Mouse (Mus musculus): ENCODE measurements around the gene Gatad2a.
A peak's percentile ranks its signal among the peaks of the same experiment; 100 is the strongest.
"Not testable (repeated sequence)": the region's sequence is repeated elsewhere in the genome, so short reads cannot be mapped to it uniquely, and the experiment has no call there.

Gatad2a gene

DNA sequence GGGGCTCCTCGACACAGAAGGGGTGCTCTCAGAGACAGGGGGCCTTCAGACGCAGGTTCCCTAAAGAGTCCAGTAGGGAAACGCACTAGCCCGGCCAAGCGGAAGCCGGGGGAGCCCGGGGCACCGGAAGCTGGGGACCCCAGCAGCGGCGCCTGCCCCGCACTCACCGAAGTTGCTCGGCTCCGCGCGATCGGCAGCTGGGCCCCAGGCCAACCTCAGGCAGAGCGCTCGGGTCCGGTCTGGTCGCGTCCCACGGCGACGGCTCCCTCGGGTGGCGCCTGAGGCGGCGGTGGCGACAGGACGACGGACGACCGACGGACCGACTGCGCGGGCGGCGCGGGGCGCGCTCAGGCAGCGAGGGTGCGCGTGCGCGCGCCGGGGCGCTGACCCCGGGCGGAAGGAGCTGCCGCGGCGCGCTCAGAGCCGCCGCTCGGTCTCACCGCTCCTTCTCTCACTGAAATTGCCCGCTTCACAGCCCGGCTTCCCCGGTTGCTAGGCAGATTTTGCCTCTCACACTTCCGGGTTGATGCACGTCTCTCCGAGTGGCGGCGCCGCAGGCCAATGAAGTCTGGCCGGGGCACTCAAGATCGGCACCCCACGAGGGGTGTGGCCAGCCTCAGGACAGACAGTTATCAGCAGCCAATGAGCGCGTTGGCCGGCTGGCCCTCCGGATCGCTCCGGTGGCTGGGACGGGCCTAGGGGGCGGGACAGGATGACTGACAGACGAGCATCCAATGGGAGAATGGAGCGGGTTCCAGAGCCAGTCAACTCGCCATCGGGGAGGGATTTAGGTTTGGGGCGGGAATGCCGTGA lies at the start of gene Gatad2a:
Gatad2a (minus strand) TSS at position 609 of the 813 bp plus-strand sequence.
- peak; percentile 99 for DNase-seq (ENCODE audit: low read depth, low spot score)

DNA sequence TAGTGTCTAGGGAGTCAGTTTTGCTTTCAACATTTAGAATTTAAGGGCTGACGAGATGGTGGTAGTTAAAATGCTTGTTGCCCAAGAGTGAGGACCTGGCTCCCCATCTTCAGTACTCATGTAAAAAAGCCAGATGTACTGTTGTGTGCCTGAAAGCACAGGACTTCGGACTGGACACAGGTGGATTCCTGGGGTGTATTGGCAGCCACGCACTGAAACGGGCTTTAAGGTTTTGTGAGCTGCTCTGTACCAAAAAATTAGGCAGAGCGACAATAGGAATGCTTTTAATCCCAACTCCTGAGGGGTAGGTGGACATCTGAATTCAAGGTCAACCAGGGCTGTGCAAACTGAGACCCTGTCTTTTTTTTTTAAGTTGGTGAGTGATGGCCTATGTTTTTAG lies 47.8 kb upstream of the Gatad2a start:
- no peak for DNase-seq (ENCODE audit: low read depth, low spot score)

DNA sequence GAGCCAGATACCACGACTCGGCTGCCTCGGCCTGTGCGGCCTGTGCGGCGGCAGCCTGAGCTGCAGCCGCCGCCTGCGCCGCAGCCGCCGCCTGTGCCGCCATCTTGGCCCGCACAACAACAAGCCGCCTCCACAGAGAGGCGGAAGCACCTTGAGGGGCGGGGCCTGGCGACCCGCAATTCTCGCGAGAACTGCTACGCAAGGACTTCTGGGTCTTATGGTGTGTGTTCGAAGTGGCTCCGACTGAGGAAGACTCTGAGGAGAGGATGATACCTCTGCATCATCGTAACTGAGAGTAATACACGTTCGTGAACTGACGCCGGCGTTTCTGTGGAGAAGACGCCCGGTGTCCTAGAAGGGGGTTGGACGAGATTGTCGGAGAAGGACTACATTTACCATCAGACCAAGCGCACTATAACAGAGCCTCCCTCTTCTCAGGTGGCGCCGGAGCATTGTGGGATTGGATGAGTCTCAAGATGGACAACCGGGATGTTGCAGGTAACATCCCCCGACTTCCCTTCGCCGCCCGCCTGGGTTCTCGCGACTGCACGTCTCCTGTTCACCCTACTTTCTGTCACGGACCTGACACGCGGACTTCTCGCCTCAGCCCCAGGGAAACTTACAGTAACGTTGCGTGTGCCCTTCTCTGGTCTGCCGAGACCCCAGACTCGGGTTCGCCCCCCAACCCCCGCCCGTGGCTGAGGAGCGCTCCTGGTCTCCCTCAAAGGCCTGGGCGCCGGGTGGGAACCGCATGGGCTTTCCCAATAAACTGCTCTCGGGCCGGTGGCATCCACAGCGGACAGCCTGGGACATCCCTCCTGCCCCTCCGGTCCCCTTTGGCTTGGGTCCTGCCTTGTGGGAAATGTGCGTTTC lies 46.6 kb upstream of the Gatad2a start, which contains the start of the genes Mau2 and Sugp1:
Mau2 (minus strand) TSS at position 152 of the 873 bp plus-strand sequence.
Sugp1 (plus strand) TSS at position 231 of the 873 bp plus-strand sequence.
- peak; percentile 98 for DNase-seq (ENCODE audit: low read depth, low spot score)

DNA sequence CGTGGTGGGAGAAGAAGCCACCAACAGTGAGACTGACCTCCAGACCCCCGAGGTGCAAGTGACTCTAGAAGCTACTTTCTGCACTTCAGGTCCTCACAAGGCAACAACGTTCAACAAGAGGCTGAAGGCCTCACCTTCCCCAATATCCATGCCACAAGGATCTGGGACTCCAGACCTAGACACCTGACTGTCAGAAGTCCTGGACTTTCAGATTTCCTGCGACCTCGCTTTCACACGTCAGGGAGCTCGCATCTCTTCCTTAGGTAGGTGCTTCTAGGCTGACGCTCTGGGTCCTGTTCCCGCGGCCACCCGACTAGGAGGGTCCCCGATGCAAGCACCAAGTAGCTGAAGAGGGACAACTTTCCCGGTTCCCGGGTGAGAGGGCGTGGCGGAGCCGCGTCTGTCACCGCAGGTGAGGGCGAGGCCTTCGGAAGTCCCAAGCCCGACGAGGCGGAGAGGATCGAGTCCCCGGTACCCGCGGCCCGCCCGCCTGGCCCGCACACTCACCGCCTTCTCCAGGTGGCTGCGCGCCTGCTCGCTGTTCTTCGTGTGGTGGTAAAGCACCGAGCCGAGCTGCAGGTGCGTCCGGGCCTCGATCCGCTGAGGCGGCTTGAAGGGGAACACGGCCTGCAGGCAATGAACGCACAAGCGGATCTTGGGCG lies 45.8 kb upstream of the Gatad2a start:
- peak; percentile 9 for DNase-seq (ENCODE audit: low read depth, low spot score)

DNA sequence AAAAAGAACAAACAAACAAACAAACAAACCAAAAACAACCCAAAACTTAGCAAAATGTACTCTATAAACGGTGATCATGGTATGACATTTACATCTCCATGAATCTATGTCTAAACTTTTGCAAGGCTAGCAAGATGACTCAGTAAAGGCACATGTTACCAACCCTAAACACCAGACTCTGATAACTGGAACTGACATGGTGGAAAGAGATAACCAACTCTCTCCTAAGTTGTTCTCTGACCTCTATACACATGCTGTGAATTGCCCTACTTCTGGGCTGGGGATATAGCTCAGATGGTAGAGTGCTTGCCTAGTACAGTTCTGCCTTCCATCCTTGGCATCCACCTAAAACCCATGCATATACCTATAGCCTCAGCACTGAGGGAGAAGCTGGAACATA lies 41.8 kb upstream of the Gatad2a start:
- DNase-seq (ENCODE audit: low read depth, low spot score): no peak

DNA sequence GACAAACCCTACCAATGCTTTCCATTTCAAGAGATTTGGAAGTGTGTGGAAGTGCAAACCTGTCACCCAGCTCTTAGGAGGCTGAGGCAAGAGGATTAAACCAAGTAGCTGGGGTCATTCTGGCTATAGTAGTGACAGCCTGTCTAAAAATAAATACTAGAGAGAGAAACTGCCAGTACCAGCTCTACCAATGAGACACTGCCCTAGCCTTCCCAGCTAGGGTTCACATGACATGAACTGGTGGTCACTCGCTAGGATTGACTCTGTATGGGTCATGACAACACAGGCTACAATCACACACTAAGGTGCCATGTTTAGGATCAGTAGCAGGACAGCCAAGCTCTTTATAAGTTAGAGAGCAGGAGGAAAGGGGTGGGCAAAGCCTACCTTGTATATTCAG lies 34.1 kb upstream of the Gatad2a start:
- peak; percentile 54 for DNase-seq (ENCODE audit: low read depth, low spot score)

DNA sequence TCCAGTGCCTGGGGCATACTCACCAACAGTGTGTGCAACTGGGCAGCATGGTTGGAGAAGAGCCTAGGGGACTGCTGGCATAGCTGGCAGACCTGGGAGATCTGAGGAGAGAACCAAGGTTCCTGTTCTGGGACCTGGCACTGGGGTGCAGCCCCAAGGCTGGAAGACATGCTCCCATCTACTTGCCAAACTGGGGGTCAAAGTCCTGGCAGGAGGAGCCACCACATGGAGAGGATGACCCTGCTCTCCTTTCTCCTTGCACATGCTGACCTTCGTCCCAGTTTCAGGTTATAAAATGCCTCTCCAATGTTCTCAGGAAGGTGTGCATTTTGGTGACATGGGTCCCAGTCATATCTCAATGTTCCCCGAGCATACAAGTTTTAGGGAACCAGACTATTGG lies 30.0 kb upstream of the Gatad2a start:
- no peak for DNase-seq (ENCODE audit: low read depth, low spot score)

DNA sequence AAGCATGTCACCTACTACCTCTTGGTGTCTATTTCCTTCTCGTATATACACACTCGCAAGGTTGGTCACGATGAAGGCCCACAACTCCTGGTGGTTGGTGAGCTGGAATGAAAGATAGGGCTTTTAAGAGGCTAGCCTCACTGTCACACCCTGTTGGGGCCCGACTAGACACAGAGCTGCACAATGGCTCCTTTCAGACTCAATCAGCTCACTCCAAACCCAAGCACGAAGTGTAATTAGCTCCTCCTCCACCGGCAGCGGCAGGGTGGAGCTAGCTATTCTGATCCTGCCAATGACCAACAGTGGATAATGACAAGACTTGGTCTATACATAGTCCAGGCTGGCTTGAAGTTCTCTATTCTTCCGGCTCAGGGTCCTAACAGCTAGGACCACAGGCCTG lies 27.4 kb upstream of the Gatad2a start:
- DNase-seq (ENCODE audit: low read depth, low spot score): no peak

DNA sequence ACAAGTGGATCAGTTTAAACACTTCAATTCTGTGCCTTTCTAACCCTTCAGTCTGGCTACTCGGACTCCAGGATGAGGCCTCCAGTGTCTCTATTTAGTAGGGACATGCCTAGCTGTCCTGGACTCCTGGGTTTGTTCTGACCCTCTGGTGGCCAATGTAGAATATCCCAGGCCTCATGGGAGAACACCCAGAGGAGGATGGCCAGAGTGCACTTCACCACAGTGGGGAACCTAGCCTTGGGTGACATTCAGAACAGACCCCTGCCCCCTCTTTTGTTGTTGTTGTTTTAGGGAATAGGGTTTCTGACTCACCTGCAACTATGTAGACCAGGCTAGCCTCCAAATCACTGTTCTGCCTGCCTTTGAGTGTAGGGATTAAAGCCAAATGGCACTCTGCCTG lies 18.8 kb upstream of the Gatad2a start:
- no peak for DNase-seq (ENCODE audit: low read depth, low spot score)

DNA sequence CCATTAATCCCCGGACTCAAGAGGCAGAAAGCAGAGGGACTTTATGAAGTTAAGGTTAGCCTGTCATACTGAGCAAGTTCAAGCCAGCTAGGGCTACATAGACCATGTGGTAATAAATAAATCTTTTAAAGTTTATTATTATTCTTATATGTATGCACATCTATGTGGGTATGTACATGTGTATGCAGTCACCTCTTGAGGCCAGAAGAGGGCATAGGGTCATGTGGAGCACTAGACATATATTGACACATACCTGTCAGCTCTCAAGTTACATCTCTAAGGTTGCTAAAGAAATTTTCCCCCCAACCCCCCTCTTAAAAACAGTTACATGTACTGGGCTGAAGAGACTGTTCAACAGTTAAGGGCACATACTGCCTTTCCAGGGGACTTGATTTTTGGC lies 16.6 kb upstream of the Gatad2a start:
- no peak for DNase-seq (ENCODE audit: low read depth, low spot score)

DNA sequence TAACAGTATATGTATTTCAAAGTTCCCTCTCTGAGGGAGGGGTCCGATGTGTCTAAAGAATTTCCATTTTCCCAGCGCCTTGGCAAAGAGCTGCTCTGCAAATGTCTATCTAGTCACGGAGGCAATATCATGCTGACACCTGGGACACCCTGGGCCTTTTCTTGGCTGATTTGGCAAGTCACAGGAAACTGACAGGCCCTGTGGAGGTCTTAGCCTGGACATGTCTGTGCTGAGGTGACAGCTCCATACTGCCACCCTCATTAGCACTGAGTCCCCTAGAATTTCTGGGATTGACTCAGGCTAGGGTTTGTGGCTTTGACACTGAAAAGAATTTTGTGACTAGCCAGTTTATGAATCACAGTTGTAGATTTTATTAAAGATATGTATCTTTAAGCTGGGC lies 16.2 kb upstream of the Gatad2a start:
- no peak for DNase-seq (ENCODE audit: low read depth, low spot score)

DNA sequence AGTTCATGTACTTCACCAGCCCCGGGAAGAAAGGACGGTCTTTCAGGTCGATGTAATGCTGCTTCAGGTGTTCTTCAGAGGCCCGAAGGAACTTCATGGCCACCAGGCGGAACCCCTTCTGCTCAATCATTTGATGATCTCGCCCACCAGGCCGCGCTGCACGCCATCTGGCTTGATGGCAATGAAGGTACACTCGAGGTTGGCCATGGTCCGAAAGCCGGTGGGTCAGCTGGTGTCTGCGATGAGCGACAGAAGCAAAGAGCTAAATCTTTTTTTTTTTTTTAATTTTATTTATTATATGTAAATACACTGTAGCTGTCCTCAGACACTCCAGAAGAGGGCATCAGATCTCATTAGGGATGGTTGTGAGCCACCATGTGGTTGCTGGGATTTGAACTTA lies 14.6 kb upstream of the Gatad2a start:
- DNase-seq (ENCODE audit: low read depth, low spot score): not testable (repeated sequence)

DNA sequence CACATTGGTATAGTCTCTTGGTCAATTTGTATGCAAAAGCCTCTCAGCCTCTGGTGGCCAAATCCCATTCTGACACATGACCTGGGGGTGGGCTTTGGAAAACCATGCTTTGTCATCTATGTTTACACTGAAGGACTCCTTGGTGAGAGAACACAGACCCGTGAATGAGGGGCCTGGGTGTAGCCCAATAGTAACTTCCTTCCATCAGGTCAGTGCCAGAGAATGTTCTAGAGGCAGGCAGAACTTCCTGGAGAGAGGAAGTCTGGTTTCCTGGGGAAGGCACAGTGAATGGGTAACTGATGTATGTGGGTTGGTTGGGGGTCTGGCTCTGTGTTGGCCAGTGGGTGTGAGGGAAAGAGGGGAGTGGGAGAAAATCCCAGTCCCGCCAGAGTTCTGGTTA lies 9.0 kb upstream of the Gatad2a start:
- no peak for DNase-seq (ENCODE audit: low read depth, low spot score)

DNA sequence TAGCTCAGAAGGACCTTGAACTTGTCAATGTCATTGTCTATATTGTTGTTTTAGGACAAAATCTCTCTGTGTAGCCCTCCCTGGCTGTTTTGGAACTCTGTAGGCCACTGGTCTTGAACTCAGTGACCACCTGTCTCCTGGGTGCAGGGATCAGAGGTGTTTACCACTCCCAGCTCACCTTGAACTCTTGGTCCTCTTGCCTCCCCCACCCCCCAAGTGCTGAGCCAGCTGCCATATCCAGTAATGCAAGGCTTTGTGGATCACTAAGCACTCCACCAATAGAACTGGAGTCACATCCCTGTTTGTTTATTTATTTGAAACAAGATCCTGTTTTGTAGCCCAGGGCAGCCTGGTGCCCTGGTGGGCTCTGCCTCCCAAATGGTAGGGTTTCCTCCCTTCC lies 8.2 kb upstream of the Gatad2a start:
- no peak for DNase-seq (ENCODE audit: low read depth, low spot score)

DNA sequence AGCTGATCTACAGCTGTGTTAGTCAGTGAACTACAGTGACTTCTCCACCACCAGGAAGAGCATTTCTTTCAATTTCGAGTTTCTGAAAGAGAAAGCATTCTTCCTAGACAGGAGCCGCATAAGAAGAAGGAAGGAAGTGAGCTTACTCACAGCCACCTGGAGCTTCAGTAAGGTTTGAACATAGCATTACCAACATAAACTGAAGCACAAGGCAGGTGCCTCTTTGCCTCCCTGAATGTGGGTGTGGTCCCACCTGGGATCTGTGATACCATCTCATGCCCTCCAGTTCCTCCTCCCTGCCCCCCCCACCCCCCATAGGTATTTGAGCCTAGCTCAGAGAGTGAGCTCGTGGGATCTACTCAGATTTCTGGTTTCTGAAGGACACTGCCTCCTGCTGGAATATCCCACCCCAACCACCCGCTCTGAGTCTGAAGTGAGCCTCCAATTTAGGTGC lies 7.0 kb upstream of the Gatad2a start:
- no peak for DNase-seq (ENCODE audit: low read depth, low spot score)

DNA sequence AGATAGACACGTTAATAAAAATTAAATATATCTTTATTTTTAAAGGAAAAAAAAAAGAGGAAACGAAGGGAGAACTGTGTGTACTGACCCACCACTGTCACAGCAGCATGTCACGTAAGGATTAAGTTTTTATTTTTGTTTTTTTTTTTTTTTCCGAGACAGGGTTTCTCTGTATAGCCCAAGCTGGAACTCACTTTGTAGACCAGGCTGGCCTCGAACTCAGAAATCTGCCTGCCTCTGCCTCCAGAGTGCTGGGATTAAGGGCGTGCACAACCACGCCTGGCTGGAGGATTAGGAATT lies 5.7 kb upstream of the Gatad2a start:
- not testable (repeated sequence) for DNase-seq (ENCODE audit: low read depth, low spot score)

DNA sequence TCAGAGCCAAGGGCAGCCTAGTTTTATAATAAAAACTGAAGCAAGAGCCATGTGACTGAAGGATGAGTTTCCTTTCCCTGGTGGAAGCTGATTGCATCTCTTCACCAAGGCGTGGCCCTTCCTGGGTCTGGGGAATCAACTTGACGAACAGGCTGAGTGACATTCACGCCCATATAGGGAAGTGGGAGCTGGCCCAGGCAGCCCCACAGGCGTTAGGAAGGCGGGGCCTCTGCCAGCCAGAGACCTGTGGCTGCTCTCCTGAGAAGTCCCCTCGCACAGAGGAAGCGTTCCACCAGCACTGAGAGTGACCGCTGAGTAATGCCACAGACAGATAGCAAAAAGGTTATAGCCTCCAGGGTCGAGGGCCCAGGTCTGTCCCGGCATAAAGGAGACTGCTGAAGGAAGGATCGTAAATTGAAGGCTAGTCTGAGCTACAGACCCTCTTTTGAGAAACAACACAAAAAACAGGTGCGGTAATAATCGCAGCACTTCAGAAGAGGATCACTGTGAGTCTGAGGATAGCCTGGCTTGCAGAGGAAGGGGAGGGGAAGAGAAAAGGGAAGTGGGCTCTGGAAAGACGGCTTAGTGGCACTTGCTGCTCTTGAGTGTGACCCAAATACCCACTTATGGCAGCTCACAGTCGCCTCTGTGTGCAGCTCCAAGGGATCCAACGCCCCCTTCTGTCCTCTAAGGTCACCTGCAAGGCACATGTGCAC lies 5.2 kb upstream of the Gatad2a start:
- peak; percentile 72 for DNase-seq (ENCODE audit: low read depth, low spot score)

DNA sequence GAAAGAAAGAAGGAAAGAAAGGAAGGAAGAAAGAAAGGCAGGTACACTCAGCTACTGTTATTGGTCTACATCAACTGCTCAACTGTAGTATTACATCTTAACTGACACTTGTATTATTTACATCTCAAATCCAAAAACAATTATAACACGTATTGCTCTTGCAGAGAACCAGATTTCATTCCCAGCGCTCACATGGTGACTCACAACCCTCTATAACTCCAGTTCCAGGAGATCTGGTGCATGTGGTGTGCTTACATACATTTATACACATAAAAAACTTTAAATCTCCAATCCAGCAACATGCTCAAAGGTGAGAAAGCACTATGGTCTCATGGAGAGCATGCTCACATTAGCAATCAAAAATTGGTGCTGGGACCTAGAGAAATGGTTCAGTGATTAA lies 4.0 kb upstream of the Gatad2a start:
- DNase-seq (ENCODE audit: low read depth, low spot score): no peak

DNA sequence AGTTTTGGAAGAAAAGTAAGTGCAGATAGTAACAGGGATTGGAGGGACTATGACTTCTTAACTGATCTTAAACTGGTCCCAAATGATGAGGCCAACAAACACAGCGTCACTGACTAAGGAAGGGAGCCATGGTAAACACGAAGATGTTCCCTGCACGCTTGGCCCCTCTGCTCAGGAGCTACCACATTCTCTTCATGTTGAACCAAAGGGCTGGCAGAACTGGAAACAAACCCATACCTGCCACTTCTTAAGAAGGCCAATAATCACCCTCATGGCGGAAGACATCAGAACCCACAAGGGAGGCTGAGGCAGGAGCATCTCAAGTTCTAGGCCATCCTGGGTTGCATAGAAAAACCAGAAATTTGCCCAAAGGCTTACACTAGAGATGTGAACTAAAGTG lies 3.1 kb upstream of the Gatad2a start:
- DNase-seq (ENCODE audit: low read depth, low spot score): no peak

DNA sequence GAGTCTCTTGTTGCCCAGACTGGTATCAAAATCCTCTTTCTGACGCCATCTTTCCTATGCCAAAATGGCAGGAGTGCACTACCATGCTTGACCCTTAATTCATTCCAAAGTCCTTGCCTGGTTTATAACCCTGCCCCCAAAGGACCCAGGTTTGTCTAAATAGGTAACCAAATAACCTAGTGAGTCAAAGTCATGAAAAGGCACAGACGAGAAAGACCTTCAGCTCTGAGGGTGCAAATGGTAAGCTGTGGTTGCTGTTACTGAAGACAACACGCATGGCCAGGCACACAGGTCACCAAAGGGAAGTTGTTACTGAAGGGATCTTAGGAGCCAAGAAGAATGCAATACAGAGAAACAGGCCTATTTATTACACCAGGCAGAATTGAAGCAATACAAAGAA lies 2.5 kb upstream of the Gatad2a start:
- DNase-seq (ENCODE audit: low read depth, low spot score): no peak

DNA sequence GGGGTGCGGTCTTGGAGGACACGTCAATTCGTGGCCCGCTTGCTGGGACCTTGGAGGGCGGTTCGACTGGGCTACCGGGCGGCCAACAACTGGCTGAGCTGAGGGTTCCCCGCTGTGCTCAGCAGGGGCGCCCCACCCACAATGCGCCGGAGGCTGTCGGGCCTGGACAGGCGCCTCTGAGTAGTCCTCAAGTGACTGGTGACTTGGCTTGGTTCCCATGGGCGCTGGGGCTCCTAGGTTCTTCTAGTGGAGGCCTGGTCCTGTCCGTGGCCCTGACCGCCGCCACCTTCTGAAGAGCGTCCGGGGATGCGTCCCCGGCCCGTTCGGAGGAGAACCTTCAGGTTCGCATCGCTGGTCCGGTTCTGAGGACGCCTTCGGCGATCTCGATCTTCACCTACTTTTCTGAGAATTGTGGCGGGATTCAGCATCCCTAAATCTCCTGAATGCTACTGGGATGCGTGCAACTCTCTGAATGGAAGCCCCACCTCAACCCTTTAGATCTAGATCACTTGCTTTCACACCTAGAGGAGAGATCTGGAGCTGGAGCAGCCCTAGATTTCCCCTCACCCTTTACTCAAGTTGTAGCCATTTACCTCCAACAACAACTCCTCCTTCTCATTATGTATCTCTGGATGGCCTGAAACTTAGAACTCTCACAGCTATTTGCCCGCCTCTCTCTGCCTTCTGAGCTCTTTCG lies 553 bp upstream of the Gatad2a start:
- DNase-seq (ENCODE audit: low read depth, low spot score): no peak

Data from skeletal muscle tissue, adult 2 months (tissue).